Mouse (Mus musculus) embryonic facial prominence, embryonic 14.5 days (tissue): ENCODE results near the gene Hhipl1. TPM values are rescaled to one million over a fixed set of nuclear protein-coding genes. Genes with fewer than 3 reads are reported as not detected.

Experiments used
- ATAC-seq: fragments of 200-750 bp; cut with Nextera tagmentation; 2 replicates; pipeline ENCODE4 v1.8.0; 2017; ENCODE audit warnings: low read depth, moderate number of reproducible peaks, moderate TSS enrichment
- DNase-seq: peaks from one replicate; pipeline ENCODE4 v3.0.0-alpha.2; 2015; ENCODE audit warnings: low spot score
- H3K27ac ChIP-seq: fragments of 300-500 bp; sonication (generic); replicated peaks from 2 replicates; pipeline ENCODE4 v1.5.1; 2014; ENCODE audit warnings: low read depth, mild to moderate bottlenecking, low read length, moderate library complexity
- H3K27me3 ChIP-seq: fragments of 300-500 bp; sonication (generic); replicated peaks from 2 replicates; pipeline ENCODE4 v1.6.1; 2014; ENCODE audit warnings: low read length; ENCODE audit not compliant: control insufficient read depth, insufficient read depth
- H3K36me3 ChIP-seq: fragments of 300-500 bp; sonication (generic); 2 replicates; pipeline ENCODE4 v1.6.1; 2014; ENCODE audit warnings: low read length, mixed read lengths; ENCODE audit not compliant: control insufficient read depth, insufficient read depth
- H3K4me1 ChIP-seq: fragments of 300-500 bp; sonication (generic); 2 replicates; pipeline ENCODE4 v1.6.1; 2014; ENCODE audit warnings: antibody characterized with exemption, low read length; ENCODE audit not compliant: control insufficient read depth, insufficient read depth
- H3K4me2 ChIP-seq: fragments of 300-500 bp; sonication (generic); 2 replicates; pipeline ENCODE4 v1.6.1; 2014; ENCODE audit warnings: low read depth, mild to moderate bottlenecking, low read length, moderate library complexity, mixed read lengths
- H3K4me3 ChIP-seq: fragments of 300-500 bp; sonication (generic); 2 replicates; pipeline ENCODE4 v1.5.1; 2014; ENCODE audit warnings: low read depth, mild to moderate bottlenecking, low read length
- H3K9ac ChIP-seq: fragments of 300-500 bp; sonication (generic); 2 replicates; pipeline ENCODE4 v1.6.1; 2014; ENCODE audit warnings: low read depth, mild to moderate bottlenecking, low read length, moderate library complexity, mixed read lengths
- H3K9me3 ChIP-seq: fragments of 300-500 bp; sonication (generic); 2 replicates; pipeline ENCODE4 v1.6.1; 2016; ENCODE audit warnings: low read length; ENCODE audit not compliant: control insufficient read depth
- WGBS: fragments of 180-500 bp; shearing (Covaris S2); extraction: QIAGEN DNeasy Blood & Tissue Kit; methylation state at CpG from one replicate; pipeline ENCODE4 v1.1.7; 2014; 5-methylcytosine and 5-hydroxymethylcytosine counted together
- polyA plus RNA-seq: library from polyadenylated mRNA; unstranded; fragments of >200 nt; fragmentation: Nextera tagmentation; extraction: Ambion mirVana; gene quantifications from 2 replicates; pipeline ENCODE4 v1.2.1, GENCODE M21; 2014

Gene Hhipl1
- polyA plus RNA-seq, 1 experiment from 2014 or later: 0.58 TPM

- peak; percentile 88 for DNase-seq
- Histone ChIP-seq H3K9me3 (no peaks in the 10 kb centered on the region), H3K4me3 (peak overlapping the region; percentile 72), H3K4me1 (peaks cover 13% of the 10 kb centered on the region), H3K4me2 (peak overlapping the region; percentile 100), H3K27ac (peak overlapping the region; percentile 9; the same call in 1 of the 2 replicates), H3K9ac (peak overlapping the region; percentile 5; the same call in 1 of the 2 replicates), H3K36me3 (no peaks in the 10 kb centered on the region), H3K27me3 (peaks cover 34% of the 10 kb centered on the region)
- WGBS: under 1% methylated on average over 16 of the region's 16 CpGs
- peak; percentile 64 for ATAC-seq
These were observed 27.0 kb downstream of the Hhipl1 start for GRCm38 (mm10) chr12:108333056-108333455.

- WGBS: under 1% methylated on average over 22 of the region's 22 CpGs
- Histone ChIP-seq H3K4me3 (peak overlapping the region; percentile 72), H3K27ac (peak overlapping the region; percentile 9; the same call in 1 of the 2 replicates), H3K27me3 (peaks cover 30% of the 10 kb centered on the region), H3K4me2 (peak overlapping the region; percentile 100), H3K36me3 (no peaks in the 10 kb centered on the region), H3K9me3 (no peaks in the 10 kb centered on the region), H3K4me1 (peaks cover 9% of the 10 kb centered on the region), H3K9ac (peak overlapping the region; percentile 5; the same call in 1 of the 2 replicates)
- ATAC-seq (peak; percentile 9), DNase-seq (peak; percentile 31)
These were observed 27.4 kb downstream of the Hhipl1 start for GRCm38 (mm10) chr12:108333481-108333882.

- under 1% methylated on average over 23 of the region's 56 CpGs for WGBS
These were observed 27.9 kb downstream of the Hhipl1 start, which contains the start of gene Cyp46a1 for GRCm38 (mm10) chr12:108333895-108334445. Gene Cyp46a1, plus strand, starts transcription at chr12:108334381.

GRCm38 (mm10) chr12:108334529-108334928, 28.5 kb downstream of the Hhipl1 start:
- ATAC-seq: peak; percentile 12
- Histone ChIP-seq H3K9me3 (no peaks in the 10 kb centered on the region), H3K36me3 (no peaks in the 10 kb centered on the region), H3K27me3 (peaks cover 21% of the 10 kb centered on the region), H3K27ac (peak overlapping the region; percentile 58; the same call in 1 of the 2 replicates), H3K9ac (peak overlapping the region; percentile 69), H3K4me1 (peaks cover 8% of the 10 kb centered on the region), H3K4me2 (peak overlapping the region; percentile 100), H3K4me3 (peak overlapping the region; percentile 72)
- 3% methylated on average over 26 of the region's 32 CpGs for WGBS
- DNase-seq: peak; percentile 55

More at GRCm38 (mm10) chr12:108333895-108334445, 27.9 kb downstream of the Hhipl1 start, which contains the start of gene Cyp46a1:
- H3K9me3 ChIP-seq: no peaks in the 10 kb centered on the region
- DNase-seq (peak; percentile 100), ATAC-seq (peak; percentile 92)
- peak within 1 kb of the TSS; percentile 58; the same call in 1 of the 2 replicates for H3K27ac ChIP-seq
- H3K9ac ChIP-seq: peak within 1 kb of the TSS; percentile 69
- H3K4me2 ChIP-seq: peak within 1 kb of the TSS; percentile 100
- H3K36me3 ChIP-seq: no peaks in the 10 kb centered on the region
- peak within 1 kb of the TSS; percentile 72 for H3K4me3 ChIP-seq
- peaks cover 8% of the 10 kb centered on the region for H3K4me1 ChIP-seq
- H3K27me3 ChIP-seq: peaks cover 25% of the 10 kb centered on the region

- peaks cover 11% of the 10 kb centered on the region for H3K27me3 ChIP-seq
- peaks cover 3% of the 10 kb centered on the region; the same call in 1 of the 2 replicates for H3K4me1 ChIP-seq
- H3K9me3 ChIP-seq: no peaks in the 10 kb centered on the region
- H3K27ac ChIP-seq: no peak overlapping the region
- WGBS: 16% methylated on average over 13 of the region's 14 CpGs
- H3K4me3 ChIP-seq: no peak overlapping the region
- H3K36me3 ChIP-seq: no peaks in the 10 kb centered on the region
- ATAC-seq: no peak
- DNase-seq: peak; percentile 22
- H3K9ac ChIP-seq: no peak overlapping the region
- H3K4me2 ChIP-seq: no peak overlapping the region
These were observed 32.6 kb downstream of the Hhipl1 start for GRCm38 (mm10) chr12:108338572-108339190.

- Histone ChIP-seq H3K4me3 (no peak overlapping the region), H3K4me1 (0 out of 2 replicates have a peak, but pooled peaks cover 3% of the 10 kb centered on the region), H3K9ac (no peak overlapping the region), H3K9me3 (no peaks in the 10 kb centered on the region), H3K27ac (no peak overlapping the region), H3K4me2 (no peak overlapping the region), H3K36me3 (no peaks in the 10 kb centered on the region), H3K27me3 (peaks cover 23% of the 10 kb centered on the region)
- ATAC-seq (no peak), DNase-seq (no peak)
- 74% methylated on average over 8 of the region's 8 CpGs for WGBS
These were observed 42.1 kb downstream of the Hhipl1 start for GRCm38 (mm10) chr12:108348151-108348550.

- 60% methylated on average over 5 of the region's 5 CpGs for WGBS
- Histone ChIP-seq H3K27ac (no peak overlapping the region), H3K36me3 (no peaks in the 10 kb centered on the region), H3K4me2 (no peak overlapping the region), H3K9me3 (no peaks in the 10 kb centered on the region), H3K27me3 (peaks cover 31% of the 10 kb centered on the region), H3K4me1 (0 out of 2 replicates have a peak, but pooled peaks cover 3% of the 10 kb centered on the region), H3K9ac (no peak overlapping the region), H3K4me3 (no peak overlapping the region)
- ATAC-seq (no peak), DNase-seq (no peak)
These were observed 43.0 kb downstream of the Hhipl1 start for GRCm38 (mm10) chr12:108349026-108349425.

- Histone ChIP-seq H3K36me3 (no peaks in the 10 kb centered on the region), H3K4me2 (no peak overlapping the region), H3K9me3 (peaks cover 1% of the 10 kb centered on the region; the same call in 1 of the 2 replicates), H3K27ac (no peak overlapping the region), H3K9ac (no peak overlapping the region), H3K27me3 (peaks cover 35% of the 10 kb centered on the region), H3K4me1 (0 out of 2 replicates have a peak, but pooled peaks cover 3% of the 10 kb centered on the region), H3K4me3 (no peak overlapping the region)
- DNase-seq (no peak), ATAC-seq (no peak)
- WGBS: 86% methylated on average over 10 of the region's 10 CpGs
These were observed 44.9 kb downstream of the Hhipl1 start for GRCm38 (mm10) chr12:108350931-108351330.
